13 mouse cellular contexts compared by ENCODE assay signal in genomic region chr6:38469591-38469990, GRCm38 (mm10). TPM values are rescaled to one million over a fixed set of nuclear protein-coding genes. Genes with fewer than 3 reads are reported as not detected.
DNase-seq lines count a peak whose midpoint lies in the region; ATAC-seq and TF ChIP-seq lines count a peak whose summit lies in the region.
"Had no signal": no experiment of that assay in that cellular context is flagged by ENCODE, and none has a peak within 500 bp of the region (broad histone marks: within the 10 kb centered on the region; RNA-seq: fewer than 3 reads in every experiment).

No protein-coding gene starts in this region.

- no peak overlapping the region for H3K9ac ChIP-seq in hindbrain, embryonic 11.5 days (ENCODE audit: low read depth, low read length)
- no peak overlapping the region for H3K9ac ChIP-seq in hindbrain, embryonic 13.5 days
- no peak overlapping the region for H3K9ac ChIP-seq in midbrain, postnatal 0 days (replicated peaks; ENCODE audit: low read length, poor library complexity, severe bottlenecking)
- H3K9ac ChIP-seq in midbrain, embryonic 16.5 days (ENCODE audit: low read depth, low read length): no peak overlapping the region
- H3K9ac ChIP-seq: limb, embryonic 12.5 days had no signal

- no peaks in the 10 kb centered on the region for H3K27me3 ChIP-seq in hindbrain, embryonic 11.5 days (ENCODE audit: control insufficient read depth, insufficient read depth, low read length)
- no peaks in the 10 kb centered on the region for H3K27me3 ChIP-seq in hindbrain, embryonic 13.5 days
- no peaks in the 10 kb centered on the region for H3K27me3 ChIP-seq in midbrain, postnatal 0 days (ENCODE audit: insufficient read depth, low read length)
- no peaks in the 10 kb centered on the region for H3K27me3 ChIP-seq in midbrain, embryonic 16.5 days (ENCODE audit: control insufficient read depth, insufficient read depth, low read depth, low read length)
- H3K27me3 ChIP-seq: limb, embryonic 12.5 days had no signal

- H3K36me3 ChIP-seq in hindbrain, embryonic 11.5 days (ENCODE audit: control insufficient read depth, insufficient read depth, low read length): peaks cover 4% of the 10 kb centered on the region; the same call in 1 of the 2 replicates
- H3K36me3 ChIP-seq in hindbrain, embryonic 13.5 days: peaks cover 48% of the 10 kb centered on the region
- H3K36me3 ChIP-seq in midbrain, postnatal 0 days (ENCODE audit: insufficient read depth, low read length): peaks cover 12% of the 10 kb centered on the region
- peaks cover 9% of the 10 kb centered on the region for H3K36me3 ChIP-seq in midbrain, embryonic 16.5 days (ENCODE audit: control insufficient read depth, insufficient read depth, low read length)

- H3K4me1 ChIP-seq in hindbrain, embryonic 11.5 days (replicated peaks; ENCODE audit: control insufficient read depth, insufficient read depth, low read length): no peaks in the 10 kb centered on the region
- no peaks in the 10 kb centered on the region for H3K4me1 ChIP-seq in hindbrain, embryonic 13.5 days (replicated peaks)
- H3K4me1 ChIP-seq in midbrain, postnatal 0 days (ENCODE audit: insufficient read depth, low read length): no peaks in the 10 kb centered on the region
- H3K4me1 ChIP-seq in midbrain, embryonic 16.5 days (ENCODE audit: control insufficient read depth, insufficient read depth, low read length): no peaks in the 10 kb centered on the region
- H3K4me1 ChIP-seq: heart, embryonic 10.5 days; hindbrain, embryonic 10.5 days; limb, embryonic 12.5 days had no signal

- no peak overlapping the region for H3K27ac ChIP-seq in hindbrain, embryonic 11.5 days (ENCODE audit: low read depth, low read length)
- no peak overlapping the region for H3K27ac ChIP-seq in hindbrain, embryonic 13.5 days
- H3K27ac ChIP-seq in midbrain, postnatal 0 days (ENCODE audit: low read depth, low read length): no peak overlapping the region
- H3K27ac ChIP-seq in midbrain, embryonic 16.5 days (ENCODE audit: low read length): no peak overlapping the region
- H3K27ac ChIP-seq: heart, embryonic 10.5 days; hindbrain, embryonic 10.5 days; limb, embryonic 12.5 days; macrophage had no signal

- no peak overlapping the region for H3K4me3 ChIP-seq in hindbrain, embryonic 11.5 days (ENCODE audit: low read depth, low read length)
- no peak overlapping the region for H3K4me3 ChIP-seq in hindbrain, embryonic 13.5 days
- no peak overlapping the region for H3K4me3 ChIP-seq in midbrain, postnatal 0 days (ENCODE audit: low read depth, low read length)
- no peak overlapping the region for H3K4me3 ChIP-seq in midbrain, embryonic 16.5 days (ENCODE audit: low read depth, low read length)
- H3K4me3 ChIP-seq: heart, embryonic 10.5 days; hindbrain, embryonic 10.5 days; limb, embryonic 12.5 days had no signal

- TF ChIP-seq CTCF in midbrain, postnatal 0 days (IDR thresholded peaks at IDR 0.05): peak; percentile 38

- DNase-seq in hindbrain, embryonic 11.5 days (ENCODE audit: low spot score): peak; percentile 2
- DNase-seq in midbrain, postnatal 0 days (ENCODE audit: low spot score): no peak
- DNase-seq in MEL-GATA-1-ER (ENCODE audit: extremely low read depth, low read depth): peak; percentile 14
- peak; percentile 3 for DNase-seq in retina, embryonic 14.5 days (ENCODE audit: low spot score)
- no peak for DNase-seq in natural killer cell, adult 2 months (ENCODE audit: low spot score in 2 of 2)
- DNase-seq in right cerebral cortex, postnatal 36 days (ENCODE audit: low spot score in 2 of 2): no peak
- DNase-seq: adrenal gland, postnatal 14 days had no signal

- WGBS in hindbrain, embryonic 11.5 days: 90% methylated on average over 4 of the region's 4 CpGs
- WGBS in hindbrain, embryonic 13.5 days: 86% methylated on average over 4 of the region's 4 CpGs
- 94% methylated on average over 4 of the region's 4 CpGs for WGBS in midbrain, postnatal 0 days
- WGBS in midbrain, embryonic 16.5 days: 90% methylated on average over 4 of the region's 4 CpGs

- H3K4me2 ChIP-seq in hindbrain, embryonic 11.5 days (replicated peaks; ENCODE audit: low read depth, low read length): no peak overlapping the region
- H3K4me2 ChIP-seq in hindbrain, embryonic 13.5 days: no peak overlapping the region
- no peak overlapping the region for H3K4me2 ChIP-seq in midbrain, postnatal 0 days (ENCODE audit: low read depth, low read length, poor library complexity, severe bottlenecking)
- H3K4me2 ChIP-seq in midbrain, embryonic 16.5 days (ENCODE audit: low read length): no peak overlapping the region
- H3K4me2 ChIP-seq: limb, embryonic 12.5 days had no signal

- H3K9me3 ChIP-seq in hindbrain, embryonic 11.5 days (ENCODE audit: control insufficient read depth, low read length): no peaks in the 10 kb centered on the region
- no peaks in the 10 kb centered on the region for H3K9me3 ChIP-seq in hindbrain, embryonic 13.5 days
- H3K9me3 ChIP-seq in midbrain, postnatal 0 days (ENCODE audit: low read length): no peaks in the 10 kb centered on the region
- no peaks in the 10 kb centered on the region for H3K9me3 ChIP-seq in midbrain, embryonic 16.5 days (replicated peaks; ENCODE audit: control insufficient read depth, low read length, poor library complexity, severe bottlenecking)
- H3K9me3 ChIP-seq: heart, embryonic 10.5 days; limb, embryonic 12.5 days had no signal

- ATAC-seq in hindbrain, embryonic 11.5 days (ENCODE audit: low FRiP score): no peak
- ATAC-seq in hindbrain, embryonic 13.5 days (ENCODE audit: low FRiP score): no peak
- ATAC-seq in midbrain, postnatal 0 days (ENCODE audit: low FRiP score): no peak
- no peak for ATAC-seq in midbrain, embryonic 16.5 days

RNA-seq across cellular contexts. Expression of gene Ubn2, which starts 35.8 kb away (rescaled TPM):
- 19.6 and 27.8 TPM in 2 replicates for polyA plus RNA-seq in hindbrain, embryonic 11.5 days (2014; fragmentation: Nextera tagmentation; extraction: Ambion mirVana)
- 25.6 and 27.8 TPM in 2 replicates for polyA plus RNA-seq in hindbrain, embryonic 13.5 days (2015; fragmentation: Nextera tagmentation; extraction: Ambion mirVana)
- total RNA-seq in midbrain, postnatal 0 days (2014; rRNA removed): 24.0 and 32.5 TPM in 2 replicates
- 10.4 and 13.5 TPM in 2 replicates for polyA plus RNA-seq in midbrain, postnatal 0 days (2015; fragmentation: Nextera tagmentation; extraction: Ambion mirVana)
- polyA plus RNA-seq in midbrain, embryonic 16.5 days (2015; fragmentation: Nextera tagmentation; extraction: Ambion mirVana): 16.4 and 20.3 TPM in 2 replicates

Comparison
In these comparisons a context has a peak if more than half of its experiments do, and no peak if none do; other contexts are left out.
1. DNase-seq: peak in hindbrain, embryonic 11.5 days (single experiment), MEL-GATA-1-ER (single experiment) and retina, embryonic 14.5 days (single experiment); none in midbrain, postnatal 0 days (single experiment), natural killer cell, adult 2 months (0 of 2) and right cerebral cortex, postnatal 36 days (0 of 2).